Mouse (Mus musculus) liver, embryonic 16.5 days (tissue): ENCODE measurements around the gene Megf11. TPM values are rescaled to one million over a fixed set of nuclear protein-coding genes. Genes with fewer than 3 reads are reported as not detected.

Source experiments
- ATAC-seq: fragments of 200-750 bp; cut with Nextera tagmentation; 2 replicates; pipeline ENCODE4 v1.8.0; 2017; ENCODE audit warnings: low read depth, mild to moderate bottlenecking, moderate number of reproducible peaks, moderate library complexity
- H3K27ac ChIP-seq: fragments of 300-500 bp; sonication (generic); 2 replicates; pipeline ENCODE4 v1.5.1; 2014; ENCODE audit warnings: mild to moderate bottlenecking, low read length
- H3K27me3 ChIP-seq: fragments of 300-500 bp; sonication (generic); 2 replicates; pipeline ENCODE4 v1.6.1; 2014; ENCODE audit warnings: low read depth, low read length, mixed read lengths; ENCODE audit not compliant: control insufficient read depth, insufficient read depth
- H3K36me3 ChIP-seq: fragments of 300-500 bp; sonication (generic); 2 replicates; pipeline ENCODE4 v1.6.1; 2014; ENCODE audit warnings: mild to moderate bottlenecking; ENCODE audit not compliant: control insufficient read depth, insufficient read depth
- H3K4me1 ChIP-seq: fragments of 300-500 bp; sonication (generic); 2 replicates; pipeline ENCODE4 v1.6.1; 2014; ENCODE audit warnings: low read depth, low read length, mixed read lengths; ENCODE audit not compliant: control insufficient read depth
- H3K4me2 ChIP-seq: fragments of 300-500 bp; sonication (generic); 2 replicates; pipeline ENCODE4 v1.6.1; 2014; ENCODE audit warnings: low read depth, low read length, mixed read lengths
- H3K4me3 ChIP-seq: fragments of 300-500 bp; sonication (generic); 2 replicates; pipeline ENCODE4 v1.5.1; 2014; ENCODE audit warnings: low read depth, mild to moderate bottlenecking, low read length
- H3K9ac ChIP-seq: fragments of 300-500 bp; sonication (generic); 2 replicates; pipeline ENCODE4 v1.6.1; 2014; ENCODE audit warnings: low read depth, low read length
- H3K9me3 ChIP-seq: fragments of 300-500 bp; sonication (generic); replicated peaks from 2 replicates; pipeline ENCODE4 v1.6.1; 2016; ENCODE audit warnings: low read length; ENCODE audit not compliant: control insufficient read depth
- WGBS: fragments of 180-500 bp; shearing (Covaris S2); extraction: QIAGEN DNeasy Blood & Tissue Kit; methylation state at CpG from one replicate; pipeline ENCODE4 v1.1.7; 2014; ENCODE audit not compliant: insufficient replicate concordance; 5-methylcytosine and 5-hydroxymethylcytosine counted together
- polyA plus RNA-seq: library from polyadenylated mRNA; unstranded; fragments of >200 nt; fragmentation: Nextera tagmentation; extraction: Ambion mirVana; gene quantifications from 2 replicates; pipeline ENCODE4 v1.2.1, GENCODE M21; 2015

Megf11 gene
- polyA plus RNA-seq, 1 experiment from 2014 or later, result 0.51 TPM

DNA sequence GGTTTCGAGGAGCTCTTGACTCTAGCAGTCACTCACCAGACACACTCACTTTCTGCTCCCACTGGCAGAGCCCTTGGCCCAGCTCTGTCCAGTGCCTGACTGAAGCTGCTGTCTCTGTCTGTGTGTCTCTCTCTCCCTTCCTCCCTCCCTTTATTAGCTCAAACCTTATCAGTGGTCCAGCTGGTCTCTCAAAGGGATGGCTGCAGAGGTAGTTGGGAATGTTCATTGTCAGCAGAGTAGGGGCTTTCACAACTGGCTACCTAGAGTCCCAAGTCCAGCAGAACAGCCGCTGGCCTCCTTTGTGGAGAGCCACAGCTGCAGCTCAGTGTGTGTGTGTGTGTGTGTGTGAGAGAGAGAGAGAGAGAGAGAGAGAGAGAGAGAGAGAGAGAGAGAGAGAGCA lies 180.9 kb downstream of the Megf11 start:
- ATAC-seq, result peak; percentile 58
- Histone ChIP-seq H3K4me3 (no peak overlapping the region), H3K36me3 (no peaks in the 10 kb centered on the region), H3K27ac (peak overlapping the region; percentile 87), H3K4me1 (peaks cover 51% of the 10 kb centered on the region), H3K4me2 (peak overlapping the region; percentile 17; the same call in 1 of the 2 replicates), H3K9ac (peak overlapping the region; percentile 23), H3K9me3 (no peaks in the 10 kb centered on the region), H3K27me3 (no peaks in the 10 kb centered on the region)
- WGBS, result 43% methylated on average over 2 of the region's 2 CpGs

DNA sequence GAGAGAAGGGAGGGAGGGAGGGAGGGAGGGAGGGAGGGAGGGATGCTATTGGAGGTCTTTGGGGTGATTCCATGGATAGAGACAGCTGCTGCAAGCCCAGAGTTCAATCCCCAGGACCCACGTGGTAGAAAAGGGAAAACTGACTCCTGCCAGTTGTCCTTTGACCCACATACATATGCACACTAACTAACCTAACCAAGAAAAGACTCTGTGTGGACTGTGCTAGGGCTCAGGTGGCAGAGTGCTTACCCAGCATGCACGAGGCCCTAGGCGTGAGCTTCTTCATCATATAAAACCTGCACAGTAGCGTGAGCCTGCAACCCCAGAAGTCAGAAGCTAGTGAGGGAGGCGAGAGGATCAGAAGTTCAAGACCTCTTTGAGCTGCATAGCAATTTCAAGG lies 182.1 kb downstream of the Megf11 start:
- no peak overlapping the region for H3K9ac ChIP-seq
- H3K27ac ChIP-seq, result no peak overlapping the region
- H3K4me1 ChIP-seq, result peaks cover 53% of the 10 kb centered on the region
- H3K4me2 ChIP-seq, result no peak overlapping the region
- H3K36me3 ChIP-seq, result no peaks in the 10 kb centered on the region
- no peaks in the 10 kb centered on the region for H3K27me3 ChIP-seq
- 71% methylated on average over 5 of the region's 5 CpGs for WGBS
- no peak overlapping the region for H3K4me3 ChIP-seq
- no peak for ATAC-seq
- no peaks in the 10 kb centered on the region for H3K9me3 ChIP-seq

DNA sequence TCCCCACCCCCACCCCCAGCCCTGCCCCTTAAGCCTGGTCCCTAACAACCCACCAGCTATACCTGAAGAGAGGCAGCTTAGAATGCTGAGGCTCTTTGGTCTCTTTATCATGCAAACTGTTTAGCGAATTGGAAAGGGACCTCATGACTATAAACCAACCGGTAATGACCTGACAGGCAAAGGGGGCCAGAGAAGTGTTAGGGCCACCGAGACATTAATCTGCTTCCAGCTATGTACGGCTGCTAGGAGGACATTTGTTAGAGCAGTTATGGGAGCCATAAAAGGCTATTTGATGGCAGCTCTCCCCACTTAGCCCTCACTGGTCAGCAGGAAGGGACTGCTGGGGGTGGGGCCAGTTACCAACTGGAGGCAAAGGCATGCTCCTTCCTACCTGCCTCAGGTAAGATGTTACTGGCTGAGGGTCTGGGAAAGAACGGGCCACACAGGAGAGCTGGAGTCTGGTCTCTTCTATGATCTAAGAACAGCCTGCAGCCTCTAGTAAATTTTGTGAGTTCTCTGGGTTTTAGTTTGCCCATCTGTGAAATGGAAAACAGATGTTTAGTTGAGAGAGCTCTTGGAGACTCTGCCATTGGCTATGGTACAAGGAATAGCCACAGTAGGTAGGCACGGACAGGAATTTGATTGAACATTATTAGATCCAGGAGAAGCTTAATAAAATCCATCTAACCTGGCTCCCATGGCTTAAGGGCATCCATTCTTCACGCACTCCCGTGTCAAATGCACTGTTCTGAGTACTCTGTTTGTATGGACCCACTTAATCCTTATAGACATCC lies 183.2 kb downstream of the Megf11 start:
- Histone ChIP-seq H3K36me3 (no peaks in the 10 kb centered on the region), H3K4me1 (peaks cover 60% of the 10 kb centered on the region), H3K27ac (no peak overlapping the region), H3K9me3 (no peaks in the 10 kb centered on the region), H3K4me3 (no peak overlapping the region), H3K27me3 (no peaks in the 10 kb centered on the region), H3K9ac (no peak overlapping the region), H3K4me2 (no peak overlapping the region)
- 55% methylated on average over 8 of the region's 8 CpGs for WGBS
- no peak for ATAC-seq

DNA sequence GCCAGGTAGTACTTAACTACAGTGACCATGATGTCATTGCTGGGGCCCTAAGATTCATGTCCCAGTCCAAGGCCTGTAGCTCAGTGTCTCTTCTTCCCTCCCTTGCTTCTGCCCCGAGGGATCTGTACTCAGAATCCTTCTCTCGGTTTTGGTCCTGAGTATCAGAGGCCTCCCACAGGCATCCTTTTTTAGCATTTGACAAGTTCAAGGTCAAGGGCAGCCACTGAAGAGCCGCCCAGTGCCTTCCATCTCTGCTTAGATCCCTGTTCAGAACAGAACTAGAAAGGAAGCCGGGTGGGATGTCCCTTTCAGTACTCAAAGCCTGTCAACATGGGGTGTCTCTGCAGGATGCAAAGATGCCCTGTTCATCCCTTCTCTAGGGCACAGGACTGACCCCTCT lies 185.0 kb downstream of the Megf11 start:
- Histone ChIP-seq H3K9me3 (no peaks in the 10 kb centered on the region), H3K4me1 (peaks cover 42% of the 10 kb centered on the region), H3K27me3 (no peaks in the 10 kb centered on the region), H3K4me2 (peak overlapping the region; percentile 25; the same call in 1 of the 2 replicates), H3K4me3 (no peak overlapping the region), H3K27ac (peak overlapping the region; percentile 82), H3K9ac (no peak overlapping the region; the same call in 1 of the 2 replicates), H3K36me3 (no peaks in the 10 kb centered on the region)
- no peak for ATAC-seq
- 63% methylated on average over 4 of the region's 4 CpGs for WGBS

DNA sequence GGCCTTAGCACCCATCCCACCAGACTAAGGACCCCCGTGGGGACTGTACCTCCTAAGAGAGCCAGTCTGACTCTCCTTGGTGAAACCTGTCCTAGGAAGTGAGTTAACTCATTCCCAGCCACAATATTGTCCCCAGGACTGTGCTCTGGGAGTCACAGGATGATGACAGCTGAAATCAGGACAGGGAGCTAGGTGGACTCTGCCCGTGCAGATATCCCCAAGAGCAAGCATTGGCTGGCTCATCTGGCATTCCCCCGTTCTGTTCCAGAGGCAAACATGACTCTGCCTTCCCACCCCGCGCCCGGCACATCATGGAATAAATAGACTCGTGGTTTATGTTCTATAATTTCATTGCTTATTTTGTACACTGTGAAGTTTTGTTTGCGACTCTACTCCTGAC lies 185.7 kb downstream of the Megf11 start:
- H3K4me2 ChIP-seq, result peak overlapping the region; percentile 25; the same call in 1 of the 2 replicates
- H3K4me1 ChIP-seq, result peaks cover 43% of the 10 kb centered on the region
- WGBS, result 71% methylated on average over 8 of the region's 8 CpGs

DNA sequence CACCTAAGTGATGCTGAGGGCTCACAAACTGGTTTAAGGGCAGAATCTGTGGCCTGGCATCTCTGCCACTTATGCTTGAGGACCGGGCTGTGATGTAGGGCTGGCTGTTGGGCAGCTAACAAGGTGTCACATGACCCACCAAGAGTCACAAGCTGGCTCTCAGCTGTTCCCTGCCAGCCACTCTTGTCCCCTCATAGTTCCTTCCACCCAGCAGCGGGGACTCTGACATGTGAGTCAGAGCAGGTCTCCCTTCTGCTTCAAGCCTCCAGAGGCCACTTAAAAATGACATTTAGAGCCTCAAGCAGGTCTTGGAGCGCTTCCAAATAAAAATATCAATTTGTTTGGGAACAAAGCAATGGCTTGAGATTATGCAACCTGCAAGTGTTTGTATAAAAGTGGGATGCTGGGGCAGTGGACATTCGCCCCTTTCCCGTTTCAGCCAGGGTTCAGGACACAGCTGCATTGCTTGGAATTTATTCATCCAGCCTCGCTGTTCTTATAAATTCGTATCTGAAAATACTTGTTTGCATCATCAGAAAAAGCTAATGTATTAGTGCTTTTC lies 187.3 kb downstream of the Megf11 start:
- H3K9me3 ChIP-seq, result no peaks in the 10 kb centered on the region
- peak overlapping the region; percentile 72; the same call in 1 of the 2 replicates for H3K27ac ChIP-seq
- no peaks in the 10 kb centered on the region for H3K27me3 ChIP-seq
- no peak for ATAC-seq
- WGBS, result 61% methylated on average over 7 of the region's 7 CpGs
- H3K9ac ChIP-seq, result no peak overlapping the region
- peaks cover 35% of the 10 kb centered on the region for H3K4me1 ChIP-seq
- H3K4me2 ChIP-seq, result no peak overlapping the region
- no peaks in the 10 kb centered on the region for H3K36me3 ChIP-seq
- no peak overlapping the region for H3K4me3 ChIP-seq

More for the DNA sequence above, 185.7 kb downstream of the Megf11 start:
- H3K27ac ChIP-seq, result peak overlapping the region; percentile 82
- H3K36me3 ChIP-seq, result no peaks in the 10 kb centered on the region
- H3K27me3 ChIP-seq, result no peaks in the 10 kb centered on the region
- no peak overlapping the region for H3K4me3 ChIP-seq
- ATAC-seq, result peak; percentile 74
- H3K9ac ChIP-seq, result no peak overlapping the region; the same call in 1 of the 2 replicates
- no peaks in the 10 kb centered on the region for H3K9me3 ChIP-seq

DNA sequence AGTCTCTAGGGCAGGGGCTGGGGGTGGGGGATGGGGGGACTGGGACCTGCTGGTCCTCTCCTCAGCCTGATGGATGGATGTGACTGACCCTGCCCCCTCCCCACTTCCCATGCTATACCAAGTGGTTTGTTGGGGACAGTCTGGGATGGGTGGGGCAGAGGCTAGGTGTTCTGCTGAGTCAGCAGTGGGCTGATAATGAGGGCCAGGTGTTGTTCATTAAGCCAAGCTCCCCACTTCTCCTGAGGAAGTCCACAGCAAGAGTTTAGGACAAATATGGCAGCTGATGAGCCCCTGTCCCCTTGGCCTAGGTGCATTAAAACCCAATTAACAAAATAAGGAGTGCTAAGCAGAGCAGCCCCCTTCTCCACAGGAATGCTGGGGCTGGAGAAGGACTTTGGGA lies 190.2 kb downstream of the Megf11 start:
- Histone ChIP-seq H3K4me3 (no peak overlapping the region), H3K36me3 (no peaks in the 10 kb centered on the region), H3K9ac (no peak overlapping the region), H3K4me1 (peaks cover 25% of the 10 kb centered on the region), H3K9me3 (no peaks in the 10 kb centered on the region), H3K27ac (no peak overlapping the region), H3K27me3 (no peaks in the 10 kb centered on the region), H3K4me2 (no peak overlapping the region)
- no peak for ATAC-seq

DNA sequence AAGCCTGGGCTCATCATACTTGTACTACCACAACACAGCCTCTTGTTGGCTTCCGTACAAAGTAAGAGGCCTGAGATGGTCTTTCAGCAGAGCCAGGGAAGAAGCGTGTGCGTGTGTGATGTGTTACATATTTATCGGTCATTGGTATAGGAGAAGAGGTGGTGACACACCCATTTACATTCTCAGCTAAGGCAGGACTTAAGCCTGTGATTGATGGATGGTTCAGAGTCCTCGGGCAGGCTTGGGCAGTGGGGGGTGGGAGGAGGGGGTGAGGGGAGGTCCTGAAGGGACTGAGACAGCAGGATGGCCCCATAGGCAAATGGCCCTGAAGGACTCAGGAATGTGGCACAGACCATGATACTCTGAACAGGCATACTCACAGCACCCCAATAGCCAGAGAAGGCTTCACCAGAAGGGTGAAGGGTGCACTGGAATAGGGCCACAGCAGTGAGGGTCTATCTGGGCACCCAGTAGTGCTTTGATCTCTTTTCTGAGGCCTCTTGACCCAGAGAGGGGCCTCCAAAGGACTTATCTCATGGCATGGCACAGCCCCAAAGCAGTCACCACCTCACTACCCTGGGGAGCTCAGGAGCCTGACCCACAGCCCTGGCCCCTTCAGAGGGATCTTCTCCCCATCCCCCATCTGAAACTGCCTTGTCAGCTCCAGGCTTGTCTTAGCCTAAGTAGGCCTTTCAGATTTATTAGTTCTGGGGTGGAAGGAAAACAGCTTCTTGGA lies 190.9 kb downstream of the Megf11 start:
- H3K4me1 ChIP-seq, result peaks cover 24% of the 10 kb centered on the region
- H3K36me3 ChIP-seq, result no peaks in the 10 kb centered on the region
- no peak overlapping the region for H3K4me3 ChIP-seq
- H3K4me2 ChIP-seq, result no peak overlapping the region
- peak overlapping the region; percentile 45; the same call in 1 of the 2 replicates for H3K9ac ChIP-seq
- WGBS, result 84% methylated on average over 5 of the region's 5 CpGs
- H3K9me3 ChIP-seq, result no peaks in the 10 kb centered on the region
- ATAC-seq, result peak; percentile 35; the same call in 1 of the 2 replicates
- peak overlapping the region; percentile 11; the same call in 1 of the 2 replicates for H3K27ac ChIP-seq
- no peaks in the 10 kb centered on the region for H3K27me3 ChIP-seq
